Mouse (Mus musculus): ENCODE data around the gene Sfxn2. TPM values are rescaled to one million over a fixed set of nuclear protein-coding genes. Genes with fewer than 3 reads are reported as not detected.

Sfxn2 gene
- polyA plus RNA-seq, 1 experiment from 2014 or later: 16.7 TPM

- ATAC-seq (ENCODE audit: low read depth) (peak; percentile 53), DNase-seq (ENCODE audit: low spot score) (peak; percentile 85)
- H3K27ac ChIP-seq (replicated peaks; ENCODE audit: low read depth, low read length): peak overlapping the region; percentile 64
- WGBS: 4% methylated on average over 20 of the region's 20 CpGs
- H3K4me1 ChIP-seq (ENCODE audit: control insufficient read depth, insufficient read depth, low read length): peaks cover 84% of the 10 kb centered on the region
- no peaks in the 10 kb centered on the region for H3K27me3 ChIP-seq (replicated peaks; ENCODE audit: control insufficient read depth, insufficient read depth, low read length)
- H3K36me3 ChIP-seq (ENCODE audit: control insufficient read depth, insufficient read depth, low read length): no peaks in the 10 kb centered on the region
- peak overlapping the region; percentile 49 for H3K4me2 ChIP-seq (ENCODE audit: low read depth, low read length)
- peak overlapping the region; percentile 21 for H3K4me3 ChIP-seq (ENCODE audit: low read depth, low read length)
- peak overlapping the region; percentile 9 for H3K9ac ChIP-seq (ENCODE audit: low read depth, low read length)
- no peaks in the 10 kb centered on the region for H3K9me3 ChIP-seq (ENCODE audit: control insufficient read depth, low read length)
Measured at GRCm38 (mm10) chr19:46528529-46529213, 44.5 kb upstream of the Sfxn2 start.

- Histone ChIP-seq H3K9ac (ENCODE audit: low read depth, low read length) (peak overlapping the region; percentile 9), H3K4me3 (ENCODE audit: low read depth, low read length) (no peak overlapping the region), H3K4me2 (ENCODE audit: low read depth, low read length) (peak overlapping the region; percentile 49), H3K27ac (replicated peaks; ENCODE audit: low read depth, low read length) (peak overlapping the region; percentile 64), H3K9me3 (ENCODE audit: control insufficient read depth, low read length) (no peaks in the 10 kb centered on the region), H3K36me3 (ENCODE audit: control insufficient read depth, insufficient read depth, low read length) (no peaks in the 10 kb centered on the region), H3K27me3 (replicated peaks; ENCODE audit: control insufficient read depth, insufficient read depth, low read length) (no peaks in the 10 kb centered on the region), H3K4me1 (ENCODE audit: control insufficient read depth, insufficient read depth, low read length) (peaks cover 73% of the 10 kb centered on the region)
- WGBS: 13% methylated on average over 13 of the region's 13 CpGs
- ATAC-seq (ENCODE audit: low read depth) (no peak), DNase-seq (ENCODE audit: low spot score) (peak; percentile 47)
Measured at GRCm38 (mm10) chr19:46529601-46530448, 43.3 kb upstream of the Sfxn2 start.

DNA sequence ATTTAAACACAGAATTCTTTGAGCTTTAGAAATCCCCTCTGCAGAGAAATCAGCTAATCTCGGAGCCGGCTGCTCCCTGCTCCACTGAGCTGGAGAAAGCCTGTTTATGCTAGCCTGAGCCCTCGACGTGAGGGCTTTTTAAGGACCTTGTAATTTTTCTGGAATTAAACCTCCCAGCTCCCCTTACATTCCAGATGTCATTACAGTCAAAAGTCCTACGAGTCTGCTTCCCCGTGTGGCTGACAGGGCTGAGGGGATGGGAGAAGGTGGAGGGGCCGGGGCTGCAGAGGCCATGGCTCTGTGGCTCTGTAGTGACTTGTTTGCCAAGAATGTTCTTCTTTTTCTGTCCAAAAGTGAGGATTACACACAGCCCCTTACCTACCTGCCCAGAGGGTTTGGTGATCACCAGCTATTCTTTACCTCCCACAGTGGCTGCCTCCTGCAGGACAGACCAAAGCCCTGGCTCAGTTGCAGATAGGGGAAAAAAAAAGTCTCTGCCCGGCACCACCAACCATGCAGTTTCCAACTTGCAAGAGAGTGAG is 42.6 kb upstream of the Sfxn2 start:
- 12% methylated on average over 8 of the region's 8 CpGs for WGBS
- H3K27ac ChIP-seq (replicated peaks; ENCODE audit: low read depth, low read length): peak overlapping the region; percentile 64
- H3K9me3 ChIP-seq (ENCODE audit: control insufficient read depth, low read length): no peaks in the 10 kb centered on the region
- ATAC-seq (ENCODE audit: low read depth) (0 out of 2 replicates have a peak, but pooled peaks have one; percentile 1), DNase-seq (ENCODE audit: low spot score) (peak; percentile 78)
- H3K9ac ChIP-seq (ENCODE audit: low read depth, low read length): peak overlapping the region; percentile 50
- peaks cover 66% of the 10 kb centered on the region for H3K4me1 ChIP-seq (ENCODE audit: control insufficient read depth, insufficient read depth, low read length)
- H3K4me2 ChIP-seq (ENCODE audit: low read depth, low read length): peak overlapping the region; percentile 30
- no peak overlapping the region for H3K4me3 ChIP-seq (ENCODE audit: low read depth, low read length)
- no peaks in the 10 kb centered on the region for H3K27me3 ChIP-seq (replicated peaks; ENCODE audit: control insufficient read depth, insufficient read depth, low read length)
- H3K36me3 ChIP-seq (ENCODE audit: control insufficient read depth, insufficient read depth, low read length): no peaks in the 10 kb centered on the region

DNA sequence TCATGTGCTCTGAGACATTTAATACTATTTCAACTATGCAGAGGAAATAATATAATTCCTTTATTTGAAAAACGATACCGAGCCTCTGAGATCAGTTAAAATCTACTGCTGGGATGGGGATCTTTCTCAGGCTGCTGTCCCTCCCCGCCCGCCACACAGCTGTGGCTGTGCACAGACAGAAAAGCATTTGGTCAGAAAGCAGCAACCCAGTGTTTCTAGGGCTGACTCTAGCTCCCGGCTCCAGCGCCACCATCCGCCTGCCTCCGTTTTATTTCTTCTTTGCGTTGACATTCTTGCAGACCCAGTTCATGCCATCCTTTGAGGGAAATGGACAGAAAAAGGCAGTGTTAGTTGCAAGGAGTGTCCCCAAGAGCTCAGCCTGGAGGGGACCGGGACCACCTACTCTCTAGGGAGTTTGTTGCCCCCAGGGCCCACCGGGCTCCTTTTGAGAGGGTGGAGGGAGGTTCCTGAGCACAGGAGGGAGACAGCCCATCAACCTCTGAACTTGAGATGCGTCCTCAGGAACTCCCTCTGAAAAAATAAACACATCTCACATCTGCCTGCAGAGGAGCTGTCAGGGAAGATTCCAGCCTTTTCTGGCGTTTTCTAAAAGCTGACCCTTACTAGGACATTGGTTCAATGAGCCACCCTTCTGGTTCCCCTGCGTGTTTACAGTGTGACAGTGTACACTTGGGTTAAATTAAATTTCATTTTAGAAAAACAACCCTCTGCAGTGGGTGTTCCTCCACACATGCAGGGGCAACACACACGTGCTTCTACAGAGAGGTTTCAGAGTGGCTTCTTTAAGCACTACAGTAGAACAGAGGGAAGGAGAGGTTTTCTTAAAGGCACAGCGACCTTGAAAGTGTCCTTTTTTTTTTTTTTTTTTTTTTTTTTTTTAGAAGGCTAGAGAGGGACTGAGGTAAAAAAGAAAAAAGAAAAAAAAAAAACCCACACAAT is 41.8 kb upstream of the Sfxn2 start:
- H3K4me2 ChIP-seq (ENCODE audit: low read depth, low read length): peak overlapping the region; percentile 30
- ATAC-seq (ENCODE audit: low read depth): no peak
- H3K4me1 ChIP-seq (ENCODE audit: control insufficient read depth, insufficient read depth, low read length): peaks cover 58% of the 10 kb centered on the region

DNA sequence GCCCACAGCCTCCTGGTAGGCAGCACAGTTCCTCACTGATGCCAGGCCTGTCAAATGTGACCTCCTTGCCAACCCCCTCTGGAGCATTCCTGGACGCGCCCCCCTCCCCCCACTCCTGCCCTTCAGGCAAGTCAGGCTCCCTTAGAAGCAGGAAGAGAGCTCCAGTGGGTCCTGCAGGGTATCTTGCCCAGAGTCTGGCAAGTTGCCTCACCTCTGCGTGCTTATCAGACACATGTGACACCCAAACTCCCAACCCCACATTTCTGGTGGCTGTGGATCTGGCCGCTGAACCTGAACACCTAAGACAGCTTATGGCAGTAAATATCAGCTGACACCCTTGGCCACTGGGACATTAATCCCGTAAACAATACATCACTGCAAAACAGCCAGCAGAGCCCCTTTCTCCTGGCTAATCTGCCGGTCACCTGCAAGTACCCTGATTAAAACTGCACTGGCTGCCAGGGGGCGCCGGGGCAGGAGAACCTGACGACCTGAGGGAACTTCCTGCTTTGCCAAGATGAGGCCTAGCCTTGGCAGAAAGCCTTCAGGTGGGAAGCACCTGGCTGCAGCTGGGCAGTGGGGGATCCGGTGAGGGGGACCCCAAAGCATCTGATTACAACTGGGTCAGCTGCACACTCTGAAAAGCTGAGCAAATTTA is 41.0 kb upstream of the Sfxn2 start:
- Histone ChIP-seq H3K4me3 (ENCODE audit: low read depth, low read length) (no peak overlapping the region), H3K4me2 (ENCODE audit: low read depth, low read length) (no peak overlapping the region), H3K9ac (ENCODE audit: low read depth, low read length) (peak overlapping the region; percentile 37; the same call in 1 of the 2 replicates), H3K27ac (replicated peaks; ENCODE audit: low read depth, low read length) (0 out of 2 replicates have a peak overlapping the region, but pooled peaks have one; percentile 58), H3K36me3 (ENCODE audit: control insufficient read depth, insufficient read depth, low read length) (no peaks in the 10 kb centered on the region), H3K27me3 (replicated peaks; ENCODE audit: control insufficient read depth, insufficient read depth, low read length) (no peaks in the 10 kb centered on the region), H3K4me1 (ENCODE audit: control insufficient read depth, insufficient read depth, low read length) (peaks cover 56% of the 10 kb centered on the region), H3K9me3 (ENCODE audit: control insufficient read depth, low read length) (no peaks in the 10 kb centered on the region)
- 12% methylated on average over 10 of the region's 10 CpGs for WGBS
- DNase-seq (ENCODE audit: low spot score): peak; percentile 65
- ATAC-seq (ENCODE audit: low read depth): peak; percentile 26; the same call in 1 of the 2 replicates

More for the DNA sequence above, 41.8 kb upstream of the Sfxn2 start:
- Histone ChIP-seq H3K36me3 (ENCODE audit: control insufficient read depth, insufficient read depth, low read length) (no peaks in the 10 kb centered on the region), H3K9ac (ENCODE audit: low read depth, low read length) (0 out of 2 replicates have a peak overlapping the region, but pooled peaks have one; percentile 37), H3K27me3 (replicated peaks; ENCODE audit: control insufficient read depth, insufficient read depth, low read length) (no peaks in the 10 kb centered on the region), H3K27ac (replicated peaks; ENCODE audit: low read depth, low read length) (peak overlapping the region; percentile 78), H3K9me3 (ENCODE audit: control insufficient read depth, low read length) (no peaks in the 10 kb centered on the region), H3K4me3 (ENCODE audit: low read depth, low read length) (no peak overlapping the region)
- 7% methylated on average over 16 of the region's 16 CpGs for WGBS
- peak; percentile 70 for DNase-seq (ENCODE audit: low spot score)

GRCm38 (mm10) chr19:46533066-46533465 is 40.1 kb upstream of the Sfxn2 start:
- Histone ChIP-seq H3K9me3 (ENCODE audit: control insufficient read depth, low read length) (no peaks in the 10 kb centered on the region), H3K9ac (ENCODE audit: low read depth, low read length) (peak overlapping the region; percentile 19; the same call in 1 of the 2 replicates), H3K4me2 (ENCODE audit: low read depth, low read length) (no peak overlapping the region), H3K4me1 (ENCODE audit: control insufficient read depth, insufficient read depth, low read length) (peaks cover 49% of the 10 kb centered on the region), H3K36me3 (ENCODE audit: control insufficient read depth, insufficient read depth, low read length) (no peaks in the 10 kb centered on the region), H3K27me3 (replicated peaks; ENCODE audit: control insufficient read depth, insufficient read depth, low read length) (no peaks in the 10 kb centered on the region), H3K4me3 (ENCODE audit: low read depth, low read length) (no peak overlapping the region), H3K27ac (replicated peaks; ENCODE audit: low read depth, low read length) (peak overlapping the region; percentile 58; the same call in 1 of the 2 replicates)
- no peak for DNase-seq (ENCODE audit: low spot score)
- no peak for ATAC-seq (ENCODE audit: low read depth)
- WGBS: 48% methylated on average over 4 of the region's 4 CpGs

- DNase-seq (ENCODE audit: low spot score) (no peak), ATAC-seq (ENCODE audit: low read depth) (no peak)
- WGBS: 64% methylated on average over 5 of the region's 5 CpGs
- Histone ChIP-seq H3K4me3 (ENCODE audit: low read depth, low read length) (no peak overlapping the region), H3K9me3 (ENCODE audit: control insufficient read depth, low read length) (no peaks in the 10 kb centered on the region), H3K36me3 (ENCODE audit: control insufficient read depth, insufficient read depth, low read length) (no peaks in the 10 kb centered on the region), H3K4me2 (ENCODE audit: low read depth, low read length) (no peak overlapping the region), H3K4me1 (ENCODE audit: control insufficient read depth, insufficient read depth, low read length) (peaks cover 45% of the 10 kb centered on the region), H3K9ac (ENCODE audit: low read depth, low read length) (peak overlapping the region; percentile 19; the same call in 1 of the 2 replicates), H3K27me3 (replicated peaks; ENCODE audit: control insufficient read depth, insufficient read depth, low read length) (no peaks in the 10 kb centered on the region), H3K27ac (replicated peaks; ENCODE audit: low read depth, low read length) (no peak overlapping the region; the same call in 1 of the 2 replicates)
Measured at GRCm38 (mm10) chr19:46533525-46533924, 39.6 kb upstream of the Sfxn2 start.

Data from embryonic facial prominence, embryonic 14.5 days (tissue).